In genomic region chr17:59680511-59680910, GRCm38 (mm10) we compare ENCODE assay signal across 21 mouse cellular contexts.
DNase-seq lines count a peak whose midpoint lies in the region; ATAC-seq lines count a peak whose summit lies in the region.
"Had no signal": no experiment of that assay in that cellular context is flagged by ENCODE, and none has a peak within 500 bp of the region (broad histone marks: within the 10 kb centered on the region; RNA-seq: fewer than 3 reads in every experiment).

No protein-coding gene starts in this region.

- no peak overlapping the region for H3K9ac ChIP-seq in embryonic facial prominence, embryonic 14.5 days (ENCODE audit: low read depth, low read length)
- H3K9ac ChIP-seq in midbrain, embryonic 16.5 days (ENCODE audit: low read depth, low read length), result no peak overlapping the region

- DNase-seq in embryonic facial prominence, embryonic 14.5 days (ENCODE audit: low spot score), result peak; percentile 9
- no peak for DNase-seq in embryonic facial prominence, embryonic 10.5 days (ENCODE audit: low spot score)
- DNase-seq in fat pad, adult 2 months (ENCODE audit: extremely low read depth, low read depth, low spot score), result peak; percentile 57
- DNase-seq in gonadal fat pad, adult 2 months (ENCODE audit: low read depth), result peak; percentile 55
- no peak for DNase-seq in heart, postnatal 10 days
- DNase-seq: adrenal gland, adult 2 months; adrenal gland, adult 8-10 months; adrenal gland, postnatal 10 days; adrenal gland, postnatal 14 days; adrenal gland, postnatal 25 days; adrenal gland, postnatal 36 days; B cell, adult 2 months; cerebellum, adult 11 months; cerebellum, adult 11-12 months; cerebellum, adult 18-20 months had no signal

- no peaks in the 10 kb centered on the region for H3K4me1 ChIP-seq in embryonic facial prominence, embryonic 14.5 days (ENCODE audit: control insufficient read depth, insufficient read depth, low read length)
- H3K4me1 ChIP-seq in embryonic facial prominence, embryonic 10.5 days, result no peaks in the 10 kb centered on the region
- no peaks in the 10 kb centered on the region for H3K4me1 ChIP-seq in midbrain, embryonic 16.5 days (ENCODE audit: control insufficient read depth, insufficient read depth, low read length)

- H3K36me3 ChIP-seq in embryonic facial prominence, embryonic 14.5 days (ENCODE audit: control insufficient read depth, insufficient read depth, low read length), result no peaks in the 10 kb centered on the region
- H3K36me3 ChIP-seq in embryonic facial prominence, embryonic 10.5 days (replicated peaks), result no peaks in the 10 kb centered on the region
- H3K36me3 ChIP-seq in midbrain, embryonic 16.5 days (ENCODE audit: control insufficient read depth, insufficient read depth, low read length), result no peaks in the 10 kb centered on the region
- H3K36me3 ChIP-seq: G1E had no signal

- H3K4me3 ChIP-seq in embryonic facial prominence, embryonic 14.5 days (ENCODE audit: low read depth, low read length), result no peak overlapping the region
- H3K4me3 ChIP-seq in embryonic facial prominence, embryonic 10.5 days, result no peak overlapping the region
- no peak overlapping the region for H3K4me3 ChIP-seq in midbrain, embryonic 16.5 days (ENCODE audit: low read depth, low read length)

- ATAC-seq in embryonic facial prominence, embryonic 14.5 days (ENCODE audit: low read depth), result no peak
- no peak for ATAC-seq in midbrain, embryonic 16.5 days
- ATAC-seq: activated CD4-positive, CD25-positive, alpha-beta regulatory T cell, adult 4 months; CD4-positive, CD25-positive, alpha-beta regulatory T cell, adult 4 months; Patski had no signal

- H3K27ac ChIP-seq in embryonic facial prominence, embryonic 14.5 days (replicated peaks; ENCODE audit: low read depth, low read length), result no peak overlapping the region
- no peak overlapping the region for H3K27ac ChIP-seq in embryonic facial prominence, embryonic 10.5 days (replicated peaks)
- H3K27ac ChIP-seq in midbrain, embryonic 16.5 days (ENCODE audit: low read length), result no peak overlapping the region

- no peaks in the 10 kb centered on the region for H3K27me3 ChIP-seq in embryonic facial prominence, embryonic 14.5 days (replicated peaks; ENCODE audit: control insufficient read depth, insufficient read depth, low read length)
- no peaks in the 10 kb centered on the region for H3K27me3 ChIP-seq in embryonic facial prominence, embryonic 10.5 days (replicated peaks; ENCODE audit: low read depth, poor library complexity, severe bottlenecking)
- no peaks in the 10 kb centered on the region for H3K27me3 ChIP-seq in midbrain, embryonic 16.5 days (ENCODE audit: control insufficient read depth, insufficient read depth, low read depth, low read length)
- H3K27me3 ChIP-seq: CH12.LX, Patski had no signal

- 78% methylated on average over 3 of the region's 3 CpGs for WGBS in embryonic facial prominence, embryonic 14.5 days
- 85% methylated on average over 3 of the region's 3 CpGs for WGBS in embryonic facial prominence, embryonic 10.5 days
- 91% methylated on average over 3 of the region's 3 CpGs for WGBS in midbrain, embryonic 16.5 days

- H3K4me2 ChIP-seq in embryonic facial prominence, embryonic 14.5 days (ENCODE audit: low read depth, low read length), result no peak overlapping the region
- H3K4me2 ChIP-seq in midbrain, embryonic 16.5 days (ENCODE audit: low read length), result no peak overlapping the region

- intact Hi-C loops in heart, postnatal 10 days (cut with DNase I), result no loop called here

- H3K9me3 ChIP-seq in embryonic facial prominence, embryonic 14.5 days (ENCODE audit: control insufficient read depth, low read length), result no peaks in the 10 kb centered on the region
- no peaks in the 10 kb centered on the region for H3K9me3 ChIP-seq in embryonic facial prominence, embryonic 10.5 days
- H3K9me3 ChIP-seq in midbrain, embryonic 16.5 days (replicated peaks; ENCODE audit: control insufficient read depth, low read length, poor library complexity, severe bottlenecking), result no peaks in the 10 kb centered on the region
- H3K9me3 ChIP-seq: G1E had no signal

Comparison
In these comparisons a context has a peak if more than half of its experiments do, and no peak if none do; other contexts are left out.
1. DNase-seq: peak in embryonic facial prominence, embryonic 14.5 days (single experiment), fat pad, adult 2 months (single experiment) and gonadal fat pad, adult 2 months (single experiment); none in embryonic facial prominence, embryonic 10.5 days (single experiment) and heart, postnatal 10 days (0 of 2).